Mouse (Mus musculus) embryo, embryonic 10.5 days (tissue): ENCODE data around the gene Ddx20.

ENCODE experiments used
- DNase-seq: peaks from one replicate; pipeline ENCODE4 v3.0.0-alpha.2; 2015; ENCODE audit warnings: low spot score

Gene Ddx20

DNA sequence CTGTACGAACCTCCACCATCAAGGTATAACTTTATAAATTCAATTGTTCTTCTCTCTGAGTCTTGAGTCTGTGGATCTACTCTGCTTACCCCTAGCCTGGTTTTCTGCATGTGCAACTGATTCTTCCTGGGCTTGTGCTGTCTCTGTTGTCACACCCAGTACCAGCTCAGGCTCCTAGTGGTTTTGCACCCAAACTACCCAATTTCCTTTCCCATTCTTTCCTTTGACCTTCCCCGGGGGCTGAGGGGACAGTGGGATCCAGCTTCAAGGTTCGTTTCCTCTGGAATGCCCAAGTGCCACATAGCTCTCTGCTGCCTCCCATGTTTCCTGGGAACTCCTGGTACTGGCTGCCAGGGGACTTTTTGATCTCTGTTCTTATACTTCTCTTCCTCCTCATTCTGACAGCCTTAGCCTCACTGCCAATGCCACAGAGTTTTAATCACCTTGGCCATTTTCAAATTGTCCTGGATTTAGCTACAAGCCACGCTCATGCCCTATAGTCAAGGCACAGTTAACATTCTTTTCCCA lies 20.3 kb downstream of the Ddx20 start:
- no peak for DNase-seq

GRCm38 (mm10) chr3:105665105-105665765 lies 22.1 kb downstream of the Ddx20 start:
- no peak for DNase-seq

GRCm38 (mm10) chr3:105663043-105663442 lies 24.3 kb downstream of the Ddx20 start:
- DNase-seq = no peak

DNA sequence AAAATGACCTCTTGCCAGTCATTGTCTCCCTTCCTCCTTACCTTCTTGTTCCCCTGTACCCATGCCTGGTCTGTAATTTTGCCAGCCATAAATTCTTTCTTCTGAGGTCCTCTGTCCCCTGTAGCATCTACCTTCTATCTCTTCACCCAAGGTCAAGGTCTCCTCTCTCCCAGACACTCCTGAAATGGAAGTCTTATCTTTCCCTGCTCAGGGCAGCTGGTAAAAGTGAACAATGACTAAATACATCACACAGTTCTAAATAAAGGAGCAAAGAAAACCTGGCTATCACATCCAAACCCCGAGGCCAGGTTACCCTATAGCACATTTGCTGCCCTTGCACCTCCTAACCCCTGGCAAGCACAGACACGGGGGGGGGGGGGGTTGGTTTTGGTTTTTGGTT lies 26.8 kb downstream of the Ddx20 start:
- DNase-seq = no peak

- DNase-seq = no peak
Measured at GRCm38 (mm10) chr3:105655031-105655585, 32.3 kb downstream of the Ddx20 start.

GRCm38 (mm10) chr3:105653544-105654380 lies 33.6 kb downstream of the Ddx20 start:
- no peak for DNase-seq

GRCm38 (mm10) chr3:105648889-105649567 lies 38.3 kb downstream of the Ddx20 start:
- no peak for DNase-seq

DNA sequence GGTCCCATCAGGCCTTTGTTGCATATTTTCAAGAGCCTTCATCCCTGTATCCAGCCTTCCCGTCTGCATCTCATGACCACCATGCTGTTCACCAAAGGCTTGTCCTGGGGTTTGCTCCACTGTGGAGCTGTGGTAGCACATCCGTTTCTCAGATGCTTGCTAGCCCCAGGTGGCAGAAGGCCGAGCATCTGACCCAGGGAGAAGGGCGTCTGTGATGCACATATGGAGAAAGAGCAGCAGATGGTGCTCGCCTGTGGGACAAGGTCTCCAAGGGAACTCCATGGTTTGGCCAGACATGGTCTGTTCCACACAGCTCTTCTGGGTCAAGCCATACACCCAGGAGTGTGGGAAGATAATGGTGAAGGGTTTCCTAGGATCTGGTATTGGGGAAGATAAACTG lies 43.8 kb downstream of the Ddx20 start:
- no peak for DNase-seq

- DNase-seq = no peak
Measured at GRCm38 (mm10) chr3:105642186-105642585, 45.2 kb downstream of the Ddx20 start.

- DNase-seq = no peak
Measured at GRCm38 (mm10) chr3:105633021-105633420, 54.4 kb downstream of the Ddx20 start.

- DNase-seq = peak; percentile 6
Measured at GRCm38 (mm10) chr3:105632296-105632695, 55.1 kb downstream of the Ddx20 start.
